ENCODE assay signal across 9 mouse cellular contexts in genomic region chr12:108915893-108916292, GRCm38 (mm10). TPM values are rescaled to one million over a fixed set of nuclear protein-coding genes. Genes with fewer than 3 reads are reported as not detected.
DNase-seq lines count a peak whose midpoint lies in the region; ATAC-seq lines count a peak whose summit lies in the region.
"Had no signal": no experiment of that assay in that cellular context is flagged by ENCODE, and none has a peak within 500 bp of the region (broad histone marks: within the 10 kb centered on the region; RNA-seq: fewer than 3 reads in every experiment).

No protein-coding gene starts in this region.

- DNase-seq in NIH3T3 (ENCODE audit: low read depth): peak; percentile 68
- DNase-seq in embryo, embryonic 10 days (ENCODE audit: low spot score): peak; percentile 85
- DNase-seq in right cerebral cortex, postnatal 4 days: peak; percentile 41
- DNase-seq in gastrocnemius, adult 8-10 months (ENCODE audit: low spot score in 2 of 2): no peak
- DNase-seq in ovary, postnatal 36 days (ENCODE audit: low spot score): no peak
- DNase-seq in B cell, adult 2 months: no peak
- DNase-seq: liver, embryonic 13.5 days had no signal

- H3K36me3 ChIP-seq in hindbrain, embryonic 12.5 days: no peaks in the 10 kb centered on the region
- H3K36me3 ChIP-seq in limb, embryonic 13.5 days: peaks cover 2% of the 10 kb centered on the region; the same call in 1 of the 2 replicates
- H3K36me3 ChIP-seq: liver, embryonic 13.5 days had no signal

- 0 out of 2 replicates have a peak overlapping the region, but pooled peaks have one; percentile 8 for H3K4me2 ChIP-seq in hindbrain, embryonic 12.5 days (replicated peaks)
- peak overlapping the region; percentile 12 for H3K4me2 ChIP-seq in limb, embryonic 13.5 days (replicated peaks)
- H3K4me2 ChIP-seq: liver, embryonic 13.5 days had no signal

- H3K27me3 ChIP-seq in hindbrain, embryonic 12.5 days: no peaks in the 10 kb centered on the region; the same call in 1 of the 2 replicates
- H3K27me3 ChIP-seq in limb, embryonic 13.5 days: peaks cover 17% of the 10 kb centered on the region; the same call in 1 of the 2 replicates
- H3K27me3 ChIP-seq: liver, embryonic 13.5 days had no signal

- no peak overlapping the region for H3K9ac ChIP-seq in hindbrain, embryonic 12.5 days
- no peak overlapping the region for H3K9ac ChIP-seq in limb, embryonic 13.5 days
- H3K9ac ChIP-seq: liver, embryonic 13.5 days had no signal

- WGBS in hindbrain, embryonic 12.5 days: 9% methylated on average over 6 of the region's 6 CpGs
- 17% methylated on average over 6 of the region's 6 CpGs for WGBS in limb, embryonic 13.5 days

- H3K4me1 ChIP-seq in hindbrain, embryonic 12.5 days: peaks cover 72% of the 10 kb centered on the region
- peaks cover 78% of the 10 kb centered on the region for H3K4me1 ChIP-seq in limb, embryonic 13.5 days

- peak overlapping the region; percentile 46 for H3K27ac ChIP-seq in hindbrain, embryonic 12.5 days
- H3K27ac ChIP-seq in limb, embryonic 13.5 days: peak overlapping the region; percentile 81; the same call in 1 of the 2 replicates
- H3K27ac ChIP-seq: liver, embryonic 13.5 days had no signal

- peak; percentile 61; the same call in 1 of the 2 replicates for ATAC-seq in hindbrain, embryonic 12.5 days (ENCODE audit: low FRiP score)
- ATAC-seq in limb, embryonic 13.5 days (ENCODE audit: low FRiP score, low read depth): peak; percentile 72; the same call in 1 of the 2 replicates

- H3K9me3 ChIP-seq in hindbrain, embryonic 12.5 days (replicated peaks): no peaks in the 10 kb centered on the region
- H3K9me3 ChIP-seq in limb, embryonic 13.5 days: no peaks in the 10 kb centered on the region
- H3K9me3 ChIP-seq: liver, embryonic 13.5 days had no signal

- no peak overlapping the region for H3K4me3 ChIP-seq in hindbrain, embryonic 12.5 days
- H3K4me3 ChIP-seq in limb, embryonic 13.5 days: no peak overlapping the region
- H3K4me3 ChIP-seq: liver, embryonic 13.5 days had no signal

RNA-seq across cellular contexts. Expression of gene Wars, which starts 21.9 kb away (rescaled TPM):
- polyA plus RNA-seq in hindbrain, embryonic 12.5 days (2016; fragmentation: Nextera tagmentation; extraction: Ambion mirVana): 111 and 113 TPM in 2 replicates
- 78.8 and 81.2 TPM in 2 replicates for polyA plus RNA-seq in limb, embryonic 13.5 days (2015; fragmentation: Nextera tagmentation; extraction: Ambion mirVana)
- total RNA-seq in gastrocnemius, adult 8-10 months (2022): 10 to 100 TPM; 26.4 to 28.7 (median 28.0) TPM

RNA-seq across cellular contexts. Expression of gene Wdr25, which starts 22.5 kb away (rescaled TPM):
- polyA plus RNA-seq in hindbrain, embryonic 12.5 days (2016; fragmentation: Nextera tagmentation; extraction: Ambion mirVana): 8.1 and 9.7 TPM in 2 replicates
- polyA plus RNA-seq in limb, embryonic 13.5 days (2015; fragmentation: Nextera tagmentation; extraction: Ambion mirVana): 9.3 and 10.0 TPM in 2 replicates
- 1 to 10 TPM; 3.7 to 4.8 (median 4.6) TPM for total RNA-seq in gastrocnemius, adult 8-10 months (2022)

Comparison
In these comparisons a context has a peak if more than half of its experiments do, and no peak if none do; other contexts are left out.
1. DNase-seq: peak in NIH3T3 (single experiment), embryo, embryonic 10 days (single experiment) and right cerebral cortex, postnatal 4 days (single experiment); none in gastrocnemius, adult 8-10 months (0 of 2), ovary, postnatal 36 days (single experiment) and B cell, adult 2 months (0 of 2).